Mouse (Mus musculus) MEL (cell line): ENCODE data around the gene Ovol1. TPM values are rescaled to one million over a fixed set of nuclear protein-coding genes. Genes with fewer than 3 reads are reported as not detected.

Experiments used
- DNase-seq: peaks from one replicate; pipeline ENCODE4 v3.0.0; 2011; ENCODE audit warnings: low read depth, low spot score
- H3K27ac ChIP-seq: 2 replicates; pipeline ENCODE4 v1.5.1; 2012; ENCODE audit warnings: low read depth, mild to moderate bottlenecking, control low read depth, low read length, moderate library complexity; ENCODE audit not compliant: control insufficient read depth
- H3K27me3 ChIP-seq, 2 experiments: fragments of 150-350 bp in 1 of 2; sonication (generic) in 1 of 2; 2 replicates each; pipeline ENCODE4 v1.6.1; 2012; ENCODE audit warnings: low read length in 2 of 2, mild to moderate bottlenecking in 2 of 2, improper control_type of control experiment in 1 of 2, moderate library complexity in 1 of 2; ENCODE audit not compliant: insufficient read depth in 2 of 2, control insufficient read depth in 1 of 2
- H3K36me3 ChIP-seq, 2 experiments: 2 replicates each; pipeline ENCODE4 v1.6.1; 2012 to 2014; ENCODE audit warnings: low read length in 2 of 2, improper control_type of control experiment in 1 of 2, inconsistent platforms in 1 of 2, mild to moderate bottlenecking in 1 of 2; ENCODE audit not compliant: insufficient read depth in 2 of 2, control insufficient read depth in 1 of 2
- H3K4me1 ChIP-seq, 2 experiments: fragments of 150-350 bp in 1 of 2; sonication (generic) in 1 of 2; 2 replicates each; pipeline ENCODE4 v1.6.1; 2012; ENCODE audit warnings: low read length in 2 of 2, improper control_type of control experiment in 1 of 2, mild to moderate bottlenecking in 1 of 2; ENCODE audit not compliant: insufficient read depth in 2 of 2, control insufficient read depth in 1 of 2
- H3K4me3 ChIP-seq, 2 experiments: fragments of 150-350 bp in 1 of 2; sonication (generic) in 1 of 2; 2 replicates each; pipeline ENCODE4 v1.5.1; 2012; ENCODE audit warnings: low read depth in 2 of 2, low read length in 2 of 2, mild to moderate bottlenecking in 2 of 2, moderate library complexity in 2 of 2, control low read depth in 1 of 2, improper control_type of control experiment in 1 of 2; ENCODE audit not compliant: control insufficient read depth in 1 of 2, insufficient read depth in 1 of 2
- H3K79me2 ChIP-seq: 2 replicates; pipeline ENCODE4 v1.6.1; 2012; ENCODE audit warnings: mild to moderate bottlenecking, low read length, moderate library complexity; ENCODE audit not compliant: control insufficient read depth, poor library complexity, insufficient read depth
- H3K9ac ChIP-seq: 2 replicates; pipeline ENCODE4 v1.6.1; 2012; ENCODE audit warnings: low read depth, mild to moderate bottlenecking, control low read depth, low read length, moderate library complexity; ENCODE audit not compliant: control insufficient read depth, poor library complexity, severe bottlenecking
- H3K9me3 ChIP-seq: fragments of 150-350 bp; sonication (generic); replicated peaks from 2 replicates; pipeline ENCODE4 v1.6.1; 2012; ENCODE audit warnings: mild to moderate bottlenecking, low read length, improper control_type of control experiment, moderate library complexity; ENCODE audit not compliant: insufficient read depth
- BHLHE40 ChIP-seq: IDR thresholded peaks from 2 replicates; pipeline ENCODE4 v1.6.1; 2012; ENCODE audit warnings: low read depth, mild to moderate bottlenecking, inconsistent platforms, low read length, improper control_type of control experiment, borderline replicate concordance
- CHD1 ChIP-seq: IDR thresholded peaks from 2 replicates; pipeline ENCODE4 v1.6.1; 2012; ENCODE audit warnings: low read depth, mild to moderate bottlenecking, inconsistent platforms, low read length, improper control_type of control experiment
- CHD2 ChIP-seq: IDR thresholded peaks from 2 replicates; pipeline ENCODE4 v1.6.1; 2011; ENCODE audit warnings: low read length, improper control_type of control experiment
- ELF1 ChIP-seq: IDR thresholded peaks from 2 replicates; pipeline ENCODE4 v1.6.1; 2014; ENCODE audit warnings: low read depth, mild to moderate bottlenecking, inconsistent platforms, low read length, improper control_type of control experiment, moderate library complexity
- EP300 ChIP-seq, 2 experiments: IDR thresholded peaks; 2 replicates each; pipeline ENCODE4 v1.6.1; 2011; ENCODE audit warnings: improper control_type of control experiment in 2 of 2, low read length in 2 of 2, low read depth in 1 of 2, mild to moderate bottlenecking in 1 of 2
- ETS1 ChIP-seq: IDR thresholded peaks from 2 replicates; pipeline ENCODE4 v1.6.1; 2012; ENCODE audit warnings: low read depth, mild to moderate bottlenecking, inconsistent platforms, low read length, improper control_type of control experiment, moderate library complexity
- GABPA ChIP-seq: IDR thresholded peaks from 2 replicates; pipeline ENCODE4 v1.6.1; 2012; ENCODE audit warnings: low read depth, mild to moderate bottlenecking, inconsistent platforms, low read length, improper control_type of control experiment, moderate library complexity
- GATA1 ChIP-seq: IDR thresholded peaks from 2 replicates; pipeline ENCODE4 v1.6.1; 2011; ENCODE audit warnings: low read depth, low read length, improper control_type of control experiment
- JUND ChIP-seq: IDR thresholded peaks from 2 replicates; pipeline ENCODE4 v1.6.1; 2011; ENCODE audit warnings: low read depth, mild to moderate bottlenecking, improper control_type of control experiment, low read length
- KAT2A ChIP-seq: conservative IDR thresholded peaks from 2 replicates; pipeline ENCODE4 v1.6.1; 2012; ENCODE audit warnings: low read depth, low read length, improper control_type of control experiment, inconsistent platforms
- MAX ChIP-seq: IDR thresholded peaks from 2 replicates; pipeline ENCODE4 v1.6.1; 2011; ENCODE audit warnings: low read length, improper control_type of control experiment
- MAZ ChIP-seq: IDR thresholded peaks from 2 replicates; pipeline ENCODE4 v1.6.1; 2012; ENCODE audit warnings: low read depth, mild to moderate bottlenecking, inconsistent platforms, low read length, improper control_type of control experiment
- MEF2A ChIP-seq: IDR thresholded peaks from 2 replicates; pipeline ENCODE4 v1.6.1; 2014; ENCODE audit warnings: low read depth, mild to moderate bottlenecking, inconsistent platforms, low read length, improper control_type of control experiment; ENCODE audit not compliant: poor library complexity, insufficient replicate concordance, severe bottlenecking; ENCODE audit errors: extremely low read depth
- MXI1 ChIP-seq: IDR thresholded peaks from 2 replicates; pipeline ENCODE4 v1.6.1; 2011; ENCODE audit warnings: mild to moderate bottlenecking, low read depth, low read length, improper control_type of control experiment
- MYC ChIP-seq: IDR thresholded peaks from 2 replicates; pipeline ENCODE4 v1.6.1; 2011; ENCODE audit warnings: low read depth, mild to moderate bottlenecking, low read length, improper control_type of control experiment, moderate library complexity
- NELFE ChIP-seq: IDR thresholded peaks from 2 replicates; pipeline ENCODE4 v1.6.1; 2011; ENCODE audit warnings: low read depth, low read length, improper control_type of control experiment
- NRF1 ChIP-seq: IDR thresholded peaks from 2 replicates; pipeline ENCODE4 v1.6.1; 2014; ENCODE audit warnings: low read depth, mild to moderate bottlenecking, inconsistent platforms, low read length, improper control_type of control experiment, moderate library complexity; ENCODE audit not compliant: poor library complexity, insufficient read depth, severe bottlenecking
- POLR2AphosphoS2 ChIP-seq: IDR thresholded peaks from 2 replicates; pipeline ENCODE4 v1.6.1; 2011; ENCODE audit warnings: low read length, improper control_type of control experiment
- POLR2AphosphoS5 ChIP-seq: IDR thresholded peaks from 2 replicates; pipeline ENCODE4 v1.6.1; 2012; ENCODE audit warnings: low read depth, borderline replicate concordance, mild to moderate bottlenecking, inconsistent platforms, low read length, moderate library complexity, mixed read lengths
- RAD21 ChIP-seq: IDR thresholded peaks from 2 replicates; pipeline ENCODE4 v1.6.1; 2011; ENCODE audit warnings: mild to moderate bottlenecking, low read depth, low read length, improper control_type of control experiment
- RCOR1 ChIP-seq: IDR thresholded peaks from 2 replicates; pipeline ENCODE4 v1.6.1; 2012; ENCODE audit warnings: low read depth, mild to moderate bottlenecking, inconsistent platforms, low read length, improper control_type of control experiment
- SIN3A ChIP-seq: IDR thresholded peaks from 2 replicates; pipeline ENCODE4 v1.6.1; 2012; ENCODE audit warnings: low read length, improper control_type of control experiment, inconsistent platforms
- TAL1 ChIP-seq: IDR thresholded peaks from 2 replicates; pipeline ENCODE4 v1.6.1; 2012; ENCODE audit warnings: mild to moderate bottlenecking, inconsistent platforms, low read length, moderate library complexity, mixed read lengths
- TBP ChIP-seq: IDR thresholded peaks from 2 replicates; pipeline ENCODE4 v1.8.0; 2011; ENCODE audit warnings: low read depth, low read length, improper control_type of control experiment
- TCF12 ChIP-seq: IDR thresholded peaks from 2 replicates; pipeline ENCODE4 v1.6.1; 2014; ENCODE audit warnings: low read depth, mild to moderate bottlenecking, inconsistent platforms, low read length, improper control_type of control experiment, moderate library complexity
- UBTF ChIP-seq: IDR thresholded peaks from 2 replicates; pipeline ENCODE4 v1.6.1; 2012; ENCODE audit warnings: low read depth, mild to moderate bottlenecking, inconsistent platforms, low read length, improper control_type of control experiment, moderate library complexity, borderline replicate concordance; ENCODE audit not compliant: insufficient read depth
- USF2 ChIP-seq, 2 experiments: IDR thresholded peaks; 2 replicates each; pipeline ENCODE4 v1.6.1; 2011 to 2012; ENCODE audit warnings: improper control_type of control experiment in 2 of 2, low read length in 2 of 2, borderline replicate concordance in 1 of 2, inconsistent platforms in 1 of 2, low read depth in 1 of 2, mild to moderate bottlenecking in 1 of 2; ENCODE audit not compliant: insufficient read depth in 1 of 2
- ZC3H11A ChIP-seq: IDR thresholded peaks from 2 replicates; pipeline ENCODE4 v1.6.1; 2012; ENCODE audit warnings: low read depth, mild to moderate bottlenecking, inconsistent platforms, low read length, improper control_type of control experiment
- ZKSCAN1 ChIP-seq: IDR thresholded peaks from 2 replicates; pipeline ENCODE4 v1.6.1; 2012; ENCODE audit warnings: low read depth, mild to moderate bottlenecking, inconsistent platforms, low read length, improper control_type of control experiment, moderate library complexity
- ZNF384 ChIP-seq: IDR thresholded peaks from 2 replicates; pipeline ENCODE4 v1.6.1; 2012; ENCODE audit warnings: low read depth, mild to moderate bottlenecking, inconsistent platforms, low read length, improper control_type of control experiment
- polyA plus RNA-seq, 2 experiments: library from polyadenylated mRNA; stranded (reverse) in 1 of 2; unstranded in 1 of 2; fragments of >175 nt in 1 of 2; fragments of >200 nt in 1 of 2; gene quantifications; 2 replicates each; pipeline versions ENCODE4 v1.2.1 to v1.2.4; 2012; ENCODE audit warnings: low replicate concordance in 2 of 2, low read depth in 1 of 2; ENCODE audit not compliant: insufficient read length in 2 of 2, insufficient read depth in 1 of 2, missing spikeins in 1 of 2
- total RNA-seq: library from RNA; depleted of rRNA; stranded (reverse); fragments of 300-350 nt; gene quantifications from 2 replicates; pipeline ENCODE4 v1.2.3, GENCODE M21; 2012

Gene Ovol1
- total and polyA plus RNA-seq, 3 experiments: 0.06 TPM; not detected in 2

- Histone ChIP-seq H3K27me3 (no peaks in the 10 kb centered on the region), H3K9me3 (no peaks in the 10 kb centered on the region), H3K27ac (no peak overlapping the region), H3K4me1 (no peaks in the 10 kb centered on the region), H3K36me3 (no peaks in the 10 kb centered on the region; a peak in 1 of 4 replicates), H3K79me2 (no peaks in the 10 kb centered on the region), H3K9ac (no peak overlapping the region), H3K4me3 (no peak overlapping the region)
- TF ChIP-seq GATA1: no peak
- no peak for DNase-seq
Measured at GRCm38 (mm10) chr19:5530138-5530524, 30.3 kb downstream of the Ovol1 start.

GRCm38 (mm10) chr19:5529325-5530137, 30.9 kb downstream of the Ovol1 start:
- Histone ChIP-seq H3K4me1 (no peaks in the 10 kb centered on the region), H3K79me2 (no peaks in the 10 kb centered on the region), H3K27ac (no peak overlapping the region), H3K4me3 (no peak overlapping the region), H3K9me3 (no peaks in the 10 kb centered on the region), H3K9ac (0 out of 2 replicates have a peak overlapping the region, but pooled peaks have one; percentile 13), H3K27me3 (no peaks in the 10 kb centered on the region), H3K36me3 (no peaks in the 10 kb centered on the region; a peak in 1 of 4 replicates)
- DNase-seq: peak; percentile 90
- no peak for TF ChIP-seq MEF2A
- no peak for TF ChIP-seq TAL1
- TF ChIP-seq MXI1: no peak; the same call in 1 of the 2 replicates
- no peak for TF ChIP-seq KAT2A
- TF ChIP-seq EP300 (IDR thresholded peaks at IDR 0.05; ENCODE audit: low read depth in 1 of 2, low read length in 2 of 2): no peak
- no peak for TF ChIP-seq UBTF
- no peak for TF ChIP-seq NELFE
- TF ChIP-seq GATA1: no peak
- no peak for TF ChIP-seq ZNF384
- TF ChIP-seq POLR2AphosphoS2: no peak
- TF ChIP-seq MYC: 0 out of 2 replicates have a peak, but pooled peaks have one; percentile 30
- TF ChIP-seq CHD1: no peak
- peak; percentile 95 for TF ChIP-seq RAD21
- no peak for TF ChIP-seq GABPA
- TF ChIP-seq TBP: no peak
- no peak for TF ChIP-seq NRF1
- TF ChIP-seq TCF12: no peak
- no peak for TF ChIP-seq USF2 (IDR thresholded peaks at IDR 0.05; ENCODE audit: borderline replicate concordance in 1 of 2, insufficient read depth in 1 of 2, low read depth in 1 of 2, low read length in 2 of 2)
- no peak for TF ChIP-seq BHLHE40
- no peak for TF ChIP-seq ETS1
- no peak for TF ChIP-seq POLR2AphosphoS5
- no peak for TF ChIP-seq JUND
- TF ChIP-seq MAX: peak; percentile 19; the same call in 1 of the 2 replicates
- TF ChIP-seq ZC3H11A: peak; percentile 88
- TF ChIP-seq ELF1: no peak
- TF ChIP-seq CHD2: no peak
- TF ChIP-seq SIN3A: peak; percentile 66
- no peak for TF ChIP-seq ZKSCAN1
- TF ChIP-seq RCOR1: no peak
- no peak for TF ChIP-seq MAZ
